Mouse (Mus musculus): ENCODE data around the gene Trio. TPM values are rescaled to one million over a fixed set of nuclear protein-coding genes. Genes with fewer than 3 reads are reported as not detected.

The Trio gene
- polyA plus RNA-seq, 1 experiment from 2014 or later: 17.4 TPM

GRCm38 (mm10) chr15:27747512-27747911 is 278.1 kb downstream of the Trio start:
- TF ChIP-seq CTCF (IDR thresholded peaks at IDR 0.05; ENCODE audit: low read depth): no peak
- Histone ChIP-seq H3K27me3 (ENCODE audit: insufficient read depth, low read length) (no peaks in the 10 kb centered on the region), H3K9ac (ENCODE audit: low read depth, low read length) (no peak overlapping the region), H3K36me3 (ENCODE audit: insufficient read depth, low read length) (peaks cover 73% of the 10 kb centered on the region), H3K4me1 (replicated peaks; ENCODE audit: insufficient read depth, low read length) (no peaks in the 10 kb centered on the region), H3K27ac (no peak overlapping the region), H3K4me2 (ENCODE audit: low read length) (no peak overlapping the region), H3K9me3 (replicated peaks; ENCODE audit: low read length) (no peaks in the 10 kb centered on the region), H3K4me3 (replicated peaks; ENCODE audit: low read depth, low read length) (no peak overlapping the region)
- WGBS: 84% methylated on average over 18 of the region's 18 CpGs
- DNase-seq (ENCODE audit: low spot score): no peak
- no peak for ATAC-seq (replicated peaks; ENCODE audit: low FRiP score, low read depth)

GRCm38 (mm10) chr15:27744995-27745394 is 280.7 kb downstream of the Trio start:
- H3K9ac ChIP-seq (ENCODE audit: low read depth, low read length): no peak overlapping the region
- 81% methylated on average over 5 of the region's 5 CpGs for WGBS

GRCm38 (mm10) chr15:27740080-27740479 is 285.6 kb downstream of the Trio start:
- DNase-seq (ENCODE audit: low spot score): no peak
- Histone ChIP-seq H3K9ac (ENCODE audit: low read depth, low read length) (no peak overlapping the region), H3K36me3 (ENCODE audit: insufficient read depth, low read length) (peaks cover 67% of the 10 kb centered on the region), H3K4me3 (replicated peaks; ENCODE audit: low read depth, low read length) (no peak overlapping the region), H3K27ac (no peak overlapping the region), H3K27me3 (ENCODE audit: insufficient read depth, low read length) (no peaks in the 10 kb centered on the region), H3K9me3 (replicated peaks; ENCODE audit: low read length) (no peaks in the 10 kb centered on the region), H3K4me1 (replicated peaks; ENCODE audit: insufficient read depth, low read length) (no peaks in the 10 kb centered on the region), H3K4me2 (ENCODE audit: low read length) (no peak overlapping the region)
- TF ChIP-seq CTCF (IDR thresholded peaks at IDR 0.05; ENCODE audit: low read depth): no peak
- WGBS: 86% methylated on average over 7 of the region's 7 CpGs
- ATAC-seq (replicated peaks; ENCODE audit: low FRiP score, low read depth): no peak

More at GRCm38 (mm10) chr15:27744995-27745394, 280.7 kb downstream of the Trio start:
- Histone ChIP-seq H3K27me3 (ENCODE audit: insufficient read depth, low read length) (no peaks in the 10 kb centered on the region), H3K4me2 (ENCODE audit: low read length) (no peak overlapping the region), H3K9me3 (replicated peaks; ENCODE audit: low read length) (no peaks in the 10 kb centered on the region), H3K36me3 (ENCODE audit: insufficient read depth, low read length) (peaks cover 69% of the 10 kb centered on the region), H3K4me1 (replicated peaks; ENCODE audit: insufficient read depth, low read length) (no peaks in the 10 kb centered on the region), H3K27ac (no peak overlapping the region), H3K4me3 (replicated peaks; ENCODE audit: low read depth, low read length) (no peak overlapping the region)
- TF ChIP-seq CTCF (IDR thresholded peaks at IDR 0.05; ENCODE audit: low read depth): no peak
- ATAC-seq (replicated peaks; ENCODE audit: low FRiP score, low read depth) (no peak), DNase-seq (ENCODE audit: low spot score) (no peak)

GRCm38 (mm10) chr15:27731818-27732217 is 293.8 kb downstream of the Trio start:
- no peak overlapping the region for H3K4me2 ChIP-seq (ENCODE audit: low read length)
- TF ChIP-seq CTCF (IDR thresholded peaks at IDR 0.05; ENCODE audit: low read depth): 0 out of 2 replicates have a peak, but pooled peaks have one; percentile 7
- 81% methylated on average over 4 of the region's 4 CpGs for WGBS
- H3K4me3 ChIP-seq (replicated peaks; ENCODE audit: low read depth, low read length): no peak overlapping the region
- DNase-seq (ENCODE audit: low spot score) (no peak), ATAC-seq (replicated peaks; ENCODE audit: low FRiP score, low read depth) (no peak)
- no peaks in the 10 kb centered on the region for H3K4me1 ChIP-seq (replicated peaks; ENCODE audit: insufficient read depth, low read length)
- peaks cover 31% of the 10 kb centered on the region for H3K36me3 ChIP-seq (ENCODE audit: insufficient read depth, low read length)
- H3K9me3 ChIP-seq (replicated peaks; ENCODE audit: low read length): no peaks in the 10 kb centered on the region
- no peak overlapping the region for H3K9ac ChIP-seq (ENCODE audit: low read depth, low read length)
- H3K27ac ChIP-seq: no peak overlapping the region
- no peaks in the 10 kb centered on the region for H3K27me3 ChIP-seq (ENCODE audit: insufficient read depth, low read length)

- Histone ChIP-seq H3K4me1 (replicated peaks; ENCODE audit: insufficient read depth, low read length) (no peaks in the 10 kb centered on the region), H3K4me3 (replicated peaks; ENCODE audit: low read depth, low read length) (no peak overlapping the region), H3K36me3 (ENCODE audit: insufficient read depth, low read length) (no peaks in the 10 kb centered on the region; the same call in 1 of the 2 replicates), H3K9ac (ENCODE audit: low read depth, low read length) (no peak overlapping the region), H3K4me2 (ENCODE audit: low read length) (no peak overlapping the region), H3K27me3 (ENCODE audit: insufficient read depth, low read length) (no peaks in the 10 kb centered on the region), H3K27ac (no peak overlapping the region), H3K9me3 (replicated peaks; ENCODE audit: low read length) (no peaks in the 10 kb centered on the region)
- ATAC-seq (replicated peaks; ENCODE audit: low FRiP score, low read depth) (no peak), DNase-seq (ENCODE audit: low spot score) (no peak)
- TF ChIP-seq CTCF (IDR thresholded peaks at IDR 0.05; ENCODE audit: low read depth): no peak
- 73% methylated on average over 6 of the region's 6 CpGs for WGBS
Measured at GRCm38 (mm10) chr15:27726228-27726627, 299.4 kb downstream of the Trio start.

GRCm38 (mm10) chr15:27724796-27725680 is 300.6 kb downstream of the Trio start:
- no peak overlapping the region for H3K9ac ChIP-seq (ENCODE audit: low read depth, low read length)
- peak overlapping the region; percentile 71; the same call in 1 of the 2 replicates for H3K27ac ChIP-seq
- ATAC-seq (replicated peaks; ENCODE audit: low FRiP score, low read depth): no peak
- no peaks in the 10 kb centered on the region for H3K27me3 ChIP-seq (ENCODE audit: insufficient read depth, low read length)
- TF ChIP-seq CTCF (IDR thresholded peaks at IDR 0.05; ENCODE audit: low read depth): no peak
- H3K4me2 ChIP-seq (ENCODE audit: low read length): no peak overlapping the region
- H3K9me3 ChIP-seq (replicated peaks; ENCODE audit: low read length): no peaks in the 10 kb centered on the region
- H3K36me3 ChIP-seq (ENCODE audit: insufficient read depth, low read length): no peaks in the 10 kb centered on the region; the same call in 1 of the 2 replicates
- WGBS: 51% methylated on average over 9 of the region's 9 CpGs
- no peak overlapping the region for H3K4me3 ChIP-seq (replicated peaks; ENCODE audit: low read depth, low read length)
- no peaks in the 10 kb centered on the region for H3K4me1 ChIP-seq (replicated peaks; ENCODE audit: insufficient read depth, low read length)
- no peak for DNase-seq (ENCODE audit: low spot score)
